Mouse (Mus musculus) embryonic fibroblast, embryonic 13.5 days (primary cell): Measurements from ENCODE around the gene Cox8c. TPM values are rescaled to one million over a fixed set of nuclear protein-coding genes. Genes with fewer than 3 reads are reported as not detected.
A peak's percentile ranks its signal among the peaks of the same experiment; 100 is the strongest.

Source experiments
- H3K27ac ChIP-seq: 2 replicates; pipeline ENCODE4 v1.5.1; 2012; ENCODE audit warnings: low read length, control low read depth, inconsistent platforms; ENCODE audit not compliant: insufficient read depth
- H3K4me1 ChIP-seq: 2 replicates; pipeline ENCODE4 v1.6.1; 2011; ENCODE audit warnings: low read length; ENCODE audit not compliant: control insufficient read depth, insufficient read depth
- H3K4me3 ChIP-seq: 2 replicates; pipeline ENCODE4 v1.5.1; 2011; ENCODE audit warnings: mild to moderate bottlenecking, control low read depth, low read length; ENCODE audit not compliant: insufficient read depth
- CTCF ChIP-seq: IDR thresholded peaks from 2 replicates; pipeline ENCODE4 v1.5.1; 2011; ENCODE audit warnings: mild to moderate bottlenecking, control low read depth, low read length, moderate library complexity, borderline replicate concordance; ENCODE audit not compliant: insufficient read depth
- POLR2A ChIP-seq: IDR thresholded peaks from 2 replicates; pipeline ENCODE4 v1.6.1; 2011; ENCODE audit warnings: low read depth, mild to moderate bottlenecking, control low read depth, low read length, moderate library complexity
- polyA plus RNA-seq: library from polyadenylated mRNA; stranded (reverse); fragments of >200 nt; gene quantifications from 2 replicates; pipeline ENCODE4 v1.2.4, GENCODE M21; 2011; ENCODE audit warnings: low read depth; ENCODE audit not compliant: missing spikeins, insufficient read length

Cox8c gene
- polyA plus RNA-seq = not detected in 2 replicates

- no peak within 1 kb of the TSS for H3K4me3 ChIP-seq
These were observed at the start of gene Cox8c for GRCm38 (mm10) chr12:102899091-102899490. Cox8c (plus strand) TSS chr12:102899316.

GRCm38 (mm10) chr12:102860806-102861205, 38.3 kb upstream of the Cox8c start:
- TF ChIP-seq CTCF (no peak), POLR2A (no peak)
- no peaks in the 10 kb centered on the region for H3K4me1 ChIP-seq
- H3K4me3 ChIP-seq = no peak overlapping the region
- H3K27ac ChIP-seq = no peak overlapping the region

More at GRCm38 (mm10) chr12:102899091-102899490, at the start of gene Cox8c:
- Histone ChIP-seq H3K27ac (no peak within 1 kb of the TSS), H3K4me1 (no peaks in the 10 kb centered on the region)
- TF ChIP-seq POLR2A = no peak
- no peak for TF ChIP-seq CTCF

DNA sequence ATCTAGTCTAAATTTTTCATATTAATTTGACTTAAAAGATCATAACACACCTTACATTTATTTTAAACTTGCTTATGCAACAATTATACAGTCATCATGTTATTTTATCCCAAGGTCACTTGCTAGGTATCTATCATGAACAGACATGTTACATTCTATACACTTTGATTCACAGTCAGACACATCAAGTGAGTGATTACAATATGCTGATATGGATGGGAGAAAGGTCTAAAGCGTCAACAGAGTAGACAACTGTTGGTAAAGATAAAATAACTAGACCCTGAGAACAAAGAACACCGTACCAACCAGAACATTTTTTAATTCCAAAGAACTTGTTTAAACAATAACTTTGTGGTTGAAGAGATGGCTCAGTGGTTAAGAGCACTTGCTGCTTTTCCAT, 29.3 kb upstream of the Cox8c start:
- Histone ChIP-seq H3K4me1 (no peaks in the 10 kb centered on the region; the same call in 1 of the 2 replicates), H3K27ac (no peak overlapping the region), H3K4me3 (no peak overlapping the region)
- TF ChIP-seq POLR2A = no peak

DNA sequence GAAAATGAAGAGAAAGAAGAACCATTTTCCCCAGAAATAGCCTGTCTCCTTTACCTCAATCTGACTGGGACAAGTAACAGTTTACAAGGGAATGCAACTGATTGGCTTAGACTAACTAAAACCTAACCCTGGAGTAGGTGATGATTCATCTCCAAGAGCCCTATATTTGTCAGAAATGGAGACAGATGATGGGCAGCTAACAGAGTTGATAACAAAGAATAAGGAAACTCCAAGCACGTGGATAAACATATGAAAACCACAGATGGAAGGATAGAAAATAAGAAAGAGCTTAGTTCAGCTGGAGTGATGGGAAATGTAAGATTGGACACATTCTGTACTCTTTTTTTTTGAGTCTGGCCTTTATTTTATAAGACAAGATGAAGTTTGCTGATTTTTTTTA, 28.6 kb upstream of the Cox8c start:
- no peaks in the 10 kb centered on the region; the same call in 1 of the 2 replicates for H3K4me1 ChIP-seq
- TF ChIP-seq CTCF (no peak), POLR2A (no peak)

GRCm38 (mm10) chr12:102877301-102878030, 21.6 kb upstream of the Cox8c start:
- Histone ChIP-seq H3K27ac (peak overlapping the region; percentile 8; the same call in 1 of the 2 replicates), H3K4me1 (no peaks in the 10 kb centered on the region; the same call in 1 of the 2 replicates), H3K4me3 (peak overlapping the region; percentile 75)
- TF ChIP-seq CTCF = no peak
- no peak for TF ChIP-seq POLR2A

More for the DNA sequence above, 28.6 kb upstream of the Cox8c start:
- H3K4me3 ChIP-seq = no peak overlapping the region
- no peak overlapping the region for H3K27ac ChIP-seq

DNA sequence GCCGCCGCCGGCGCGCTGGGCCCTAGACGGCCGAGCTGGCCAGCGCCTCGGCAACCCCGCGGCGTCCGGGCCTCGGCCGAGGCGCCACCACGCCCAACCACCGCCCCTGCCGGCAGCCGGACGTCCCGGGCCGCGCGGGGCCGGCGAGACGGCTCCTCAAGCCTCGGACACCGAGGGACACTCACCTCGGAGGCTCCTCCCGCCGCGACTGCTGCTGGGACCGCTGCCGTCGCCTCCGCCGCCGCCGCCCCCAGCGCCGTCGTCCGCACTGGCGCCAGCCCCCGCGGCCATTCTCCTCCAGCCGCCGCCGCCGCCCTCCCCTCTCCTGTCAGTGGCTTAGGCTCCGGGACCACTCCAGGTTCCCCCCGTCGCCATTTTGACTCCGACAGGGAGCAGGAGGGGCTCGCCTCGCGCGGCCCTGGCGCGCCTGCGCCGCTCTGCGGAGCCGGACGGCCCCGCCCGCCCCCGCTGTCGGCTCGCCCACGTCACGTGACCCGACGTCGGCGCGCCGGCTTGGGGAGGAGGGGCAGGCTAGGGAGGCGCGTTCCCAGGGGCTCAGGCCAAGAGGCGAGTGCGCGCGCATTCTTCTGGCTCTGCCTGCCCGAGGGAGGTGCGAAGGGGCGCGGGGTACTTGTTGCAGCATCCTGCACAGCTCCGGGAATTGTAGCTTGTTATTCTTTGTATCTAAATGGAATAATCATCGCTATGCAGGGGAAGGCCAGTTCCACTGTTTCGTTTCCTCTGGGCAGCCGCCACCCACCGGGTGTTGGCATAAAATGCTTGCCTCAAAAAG, 20.9 kb upstream of the Cox8c start, which contains the start of gene Btbd7:
Gene Btbd7, minus strand, starts transcription at position 441 of the 793 bp plus-strand sequence.
- TF ChIP-seq POLR2A (peak; percentile 96), CTCF (no peak)
- no peaks in the 10 kb centered on the region; the same call in 1 of the 2 replicates for H3K4me1 ChIP-seq
- peak within 1 kb of the TSS; percentile 75 for H3K4me3 ChIP-seq
- peak within 1 kb of the TSS; percentile 79 for H3K27ac ChIP-seq

DNA sequence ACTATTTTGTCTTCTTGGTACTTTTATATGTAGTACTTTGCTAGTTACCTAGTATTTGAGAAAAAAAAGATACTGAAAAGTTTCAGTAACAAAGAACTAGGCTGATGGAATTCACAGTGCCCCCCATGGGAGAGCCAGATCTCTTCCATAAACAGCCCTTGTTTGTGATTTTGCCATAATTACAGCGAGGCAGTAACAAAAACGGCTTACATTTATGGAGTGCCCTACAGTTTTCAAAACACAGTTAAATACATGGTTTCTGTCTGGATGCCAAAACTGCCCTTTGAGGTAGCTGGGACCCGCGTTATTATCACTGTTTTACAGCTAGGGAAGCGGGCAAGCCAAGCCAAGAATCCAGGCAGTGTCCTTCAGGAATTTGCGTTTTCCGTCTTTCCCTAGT, 20.2 kb upstream of the Cox8c start:
- no peak for TF ChIP-seq POLR2A
- no peak for TF ChIP-seq CTCF
- peak overlapping the region; percentile 58 for H3K4me3 ChIP-seq
- peak overlapping the region; percentile 79 for H3K27ac ChIP-seq

DNA sequence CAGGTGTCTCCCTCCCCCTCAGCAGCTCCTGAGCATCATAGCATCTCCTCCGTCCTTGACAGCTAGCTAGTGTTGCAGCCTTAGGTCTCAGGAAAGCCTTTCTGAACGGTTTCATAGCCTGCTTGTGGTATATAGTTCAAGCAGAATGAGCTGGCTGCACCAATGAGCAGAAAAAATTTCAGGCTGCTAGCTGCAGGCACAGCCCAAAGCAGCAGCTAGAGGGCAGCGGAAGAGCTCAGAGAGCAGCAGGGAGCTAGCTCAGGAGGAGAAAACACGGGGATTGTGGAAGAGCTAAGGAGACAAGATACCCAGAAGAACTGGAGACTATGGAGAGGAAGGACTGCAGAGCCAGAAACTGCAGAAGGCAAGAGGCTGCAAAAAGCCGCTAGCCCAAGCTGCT, 13.4 kb upstream of the Cox8c start:
- no peaks in the 10 kb centered on the region for H3K4me1 ChIP-seq
- TF ChIP-seq CTCF (peak; percentile 69; the same call in 1 of the 2 replicates), POLR2A (no peak)
- no peak overlapping the region for H3K27ac ChIP-seq
- no peak overlapping the region for H3K4me3 ChIP-seq

More for the DNA sequence above, 20.2 kb upstream of the Cox8c start:
- no peaks in the 10 kb centered on the region; the same call in 1 of the 2 replicates for H3K4me1 ChIP-seq

DNA sequence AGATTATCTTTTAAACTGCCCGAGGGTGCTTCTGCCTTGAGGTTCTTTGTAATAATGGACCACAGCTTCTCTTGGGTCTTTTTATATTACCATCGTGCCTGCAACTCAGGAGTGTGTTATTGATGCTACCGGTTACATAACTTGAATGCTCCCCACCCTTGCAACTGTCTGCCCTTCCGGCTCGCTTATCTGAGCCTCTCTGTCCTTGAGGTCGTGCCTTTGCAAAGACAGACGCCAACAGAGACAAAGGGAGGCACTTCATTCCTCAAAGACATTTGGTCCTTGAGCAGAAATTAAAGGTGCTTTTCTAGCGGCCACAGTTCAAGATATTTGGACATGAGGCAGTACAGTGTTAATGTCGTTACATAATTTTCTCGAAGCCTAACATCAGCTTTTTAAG, 11.8 kb upstream of the Cox8c start:
- no peak for TF ChIP-seq CTCF
- TF ChIP-seq POLR2A = no peak
- H3K4me1 ChIP-seq = no peaks in the 10 kb centered on the region
- no peak overlapping the region for H3K27ac ChIP-seq
- no peak overlapping the region for H3K4me3 ChIP-seq
